Comparison of ENCODE assay signal across 9 mouse cellular contexts in genomic region chr9:123467141-123467620, GRCm38 (mm10). TPM values are rescaled to one million over a fixed set of nuclear protein-coding genes. Genes with fewer than 3 reads are reported as not detected.
DNase-seq lines count a peak whose midpoint lies in the region; ATAC-seq lines count a peak whose summit lies in the region.
"Had no signal": no experiment of that assay in that cellular context is flagged by ENCODE, and none has a peak within 500 bp of the region (broad histone marks: within the 10 kb centered on the region; RNA-seq: fewer than 3 reads in every experiment).

No protein-coding gene starts in this region.

- WGBS in hindbrain, embryonic 13.5 days = 65% methylated on average over 4 of the region's 4 CpGs
- whole genome bisulfite sequencing in hindbrain, embryonic 11.5 days = 74% methylated on average over 4 of the region's 4 CpGs

- no peaks in the 10 kb centered on the region for H3K27me3 ChIP-seq in hindbrain, embryonic 13.5 days
- H3K27me3 ChIP-seq in hindbrain, embryonic 11.5 days (ENCODE audit: control insufficient read depth, insufficient read depth, low read length) = no peaks in the 10 kb centered on the region

- no peak for DNase-seq in hindbrain, embryonic 11.5 days (ENCODE audit: low spot score)
- DNase-seq in NIH3T3 (ENCODE audit: low read depth) = peak; percentile 30
- DNase-seq in heart, adult 8-10 months (ENCODE audit: low spot score) = peak; percentile 65
- peak; percentile 11 to 24 for DNase-seq in layer of hippocampus, postnatal 36 days
- no peak for DNase-seq in c-Kit-positive CD71-positive TER-119-positive erythroid progenitor cells, embryonic 14.5 days (ENCODE audit: low spot score)
- DNase-seq in yolk sac, embryonic 10.5 days (ENCODE audit: low spot score) = no peak
- DNase-seq: adrenal gland, postnatal 25 days; kidney, adult 11 months had no signal

- H3K4me2 ChIP-seq in hindbrain, embryonic 13.5 days = no peak overlapping the region
- no peak overlapping the region for H3K4me2 ChIP-seq in hindbrain, embryonic 11.5 days (replicated peaks; ENCODE audit: low read depth, low read length)

- 0 out of 2 replicates have a peak, but pooled peaks cover 3% of the 10 kb centered on the region for H3K4me1 ChIP-seq in hindbrain, embryonic 13.5 days (replicated peaks)
- H3K4me1 ChIP-seq in hindbrain, embryonic 11.5 days (replicated peaks; ENCODE audit: control insufficient read depth, insufficient read depth, low read length) = no peaks in the 10 kb centered on the region

- no peak overlapping the region for H3K27ac ChIP-seq in hindbrain, embryonic 13.5 days
- H3K27ac ChIP-seq in hindbrain, embryonic 11.5 days (ENCODE audit: low read depth, low read length) = no peak overlapping the region

- H3K9me3 ChIP-seq in hindbrain, embryonic 13.5 days = no peaks in the 10 kb centered on the region
- no peaks in the 10 kb centered on the region for H3K9me3 ChIP-seq in hindbrain, embryonic 11.5 days (ENCODE audit: control insufficient read depth, low read length)

- ATAC-seq in hindbrain, embryonic 13.5 days (ENCODE audit: low FRiP score) = peak; percentile 36; the same call in 1 of the 2 replicates
- ATAC-seq in hindbrain, embryonic 11.5 days (ENCODE audit: low FRiP score) = no peak

- peaks cover 15% of the 10 kb centered on the region; the same call in 1 of the 2 replicates for H3K36me3 ChIP-seq in hindbrain, embryonic 13.5 days
- no peaks in the 10 kb centered on the region for H3K36me3 ChIP-seq in hindbrain, embryonic 11.5 days (ENCODE audit: control insufficient read depth, insufficient read depth, low read length)

- no peak overlapping the region for H3K9ac ChIP-seq in hindbrain, embryonic 13.5 days
- H3K9ac ChIP-seq in hindbrain, embryonic 11.5 days (ENCODE audit: low read depth, low read length) = no peak overlapping the region

- H3K4me3 ChIP-seq in hindbrain, embryonic 13.5 days = no peak overlapping the region
- no peak overlapping the region for H3K4me3 ChIP-seq in hindbrain, embryonic 11.5 days (ENCODE audit: low read depth, low read length)

RNA-seq across cellular contexts. Expression of gene Limd1, which starts 11.3 kb away (rescaled TPM):
- 17.3 and 18.1 TPM in 2 replicates for polyA plus RNA-seq in hindbrain, embryonic 13.5 days (2015; fragmentation: Nextera tagmentation; extraction: Ambion mirVana)
- polyA plus RNA-seq in hindbrain, embryonic 11.5 days (2014; fragmentation: Nextera tagmentation; extraction: Ambion mirVana) = 37.5 and 40.0 TPM in 2 replicates
- total RNA-seq in heart, adult 8-10 months (2022) = 10 to 100 TPM; 34.0 to 52.2 (median 36.9) TPM
- total RNA-seq in layer of hippocampus, postnatal 36 days (2021) = 1 to 10 TPM; 7.5 to 7.7 TPM

Comparison
In these comparisons a context has a peak if more than half of its experiments do, and no peak if none do; other contexts are left out.
1. DNase-seq: peak in NIH3T3 (single experiment), heart, adult 8-10 months (single experiment) and layer of hippocampus, postnatal 36 days (2 of 2); none in hindbrain, embryonic 11.5 days (single experiment), c-Kit-positive CD71-positive TER-119-positive erythroid progenitor cells, embryonic 14.5 days (single experiment) and yolk sac, embryonic 10.5 days (single experiment).